Mouse (Mus musculus): ENCODE measurements around the gene Robo1. TPM values are rescaled to one million over a fixed set of nuclear protein-coding genes. Genes with fewer than 3 reads are reported as not detected.

Gene Robo1
- total RNA-seq, 2 experiments from 2014 or later, result not detected

- ATAC-seq (replicated peaks; ENCODE audit: poor library complexity, severe bottlenecking), result no peak
Measured at GRCm38 (mm10) chr16:73035210-73035985, 727.3 kb downstream of the Robo1 start.

- ATAC-seq (replicated peaks; ENCODE audit: poor library complexity, severe bottlenecking), result no peak
Measured at GRCm38 (mm10) chr16:73038552-73038951, 730.4 kb downstream of the Robo1 start.

GRCm38 (mm10) chr16:73062461-73062860 lies 754.4 kb downstream of the Robo1 start:
- no peak for ATAC-seq (replicated peaks; ENCODE audit: poor library complexity, severe bottlenecking)

GRCm38 (mm10) chr16:73067782-73068181 lies 759.7 kb downstream of the Robo1 start:
- no peak for ATAC-seq (replicated peaks; ENCODE audit: poor library complexity, severe bottlenecking)

- ATAC-seq (replicated peaks; ENCODE audit: poor library complexity, severe bottlenecking), result no peak
Measured at GRCm38 (mm10) chr16:73072047-73072446, 763.9 kb downstream of the Robo1 start.

- ATAC-seq (replicated peaks; ENCODE audit: poor library complexity, severe bottlenecking), result no peak
Measured at GRCm38 (mm10) chr16:73072883-73073282, 764.8 kb downstream of the Robo1 start.

GRCm38 (mm10) chr16:73082420-73082819 lies 774.3 kb downstream of the Robo1 start:
- no peak for ATAC-seq (replicated peaks; ENCODE audit: poor library complexity, severe bottlenecking)

GRCm38 (mm10) chr16:73083077-73083476 lies 775.0 kb downstream of the Robo1 start:
- ATAC-seq (replicated peaks; ENCODE audit: poor library complexity, severe bottlenecking), result no peak

All from granulocyte monocyte progenitor cell, adult 5-6 weeks (primary cell).